Mouse (Mus musculus): ENCODE results near the gene Scrn1.

Scrn1 gene

DNA sequence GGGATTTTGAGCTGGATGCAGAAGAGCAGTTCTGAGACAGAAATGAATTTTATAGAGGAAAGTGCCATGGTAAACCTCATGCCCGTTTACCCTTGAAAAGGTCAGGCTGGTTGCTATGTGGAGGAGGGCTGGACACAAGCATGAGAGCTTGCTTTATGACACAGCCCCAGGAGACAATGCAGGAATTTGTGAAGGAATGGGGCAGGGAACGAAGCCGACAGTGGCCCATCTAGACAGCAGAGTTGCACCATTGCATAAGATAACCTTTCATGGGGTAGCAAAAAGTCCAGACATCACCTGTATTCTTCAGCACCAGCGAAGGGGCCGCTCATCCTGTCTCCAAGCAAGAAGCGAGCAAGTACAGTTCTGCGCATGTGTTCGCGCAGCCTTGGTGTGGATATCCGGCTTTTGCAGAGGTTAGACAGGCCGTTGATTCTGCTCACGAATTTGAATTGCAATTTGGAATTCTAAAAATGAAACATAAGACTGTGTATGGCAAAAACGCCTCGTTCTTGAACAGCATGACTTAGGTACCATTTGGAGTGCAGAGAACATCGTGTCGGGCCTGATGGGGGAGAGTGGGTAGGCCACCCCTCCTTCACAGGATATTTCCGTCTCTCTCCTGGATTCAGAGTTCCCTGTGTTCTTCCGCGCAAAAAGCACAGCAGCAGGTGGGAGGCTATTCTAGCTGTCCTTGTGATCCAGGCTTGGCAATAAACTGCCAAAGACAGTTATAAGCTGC lies 90.2 kb downstream of the Scrn1 start:
- no peak for DNase-seq (ENCODE audit: low spot score in 2 of 2)

DNA sequence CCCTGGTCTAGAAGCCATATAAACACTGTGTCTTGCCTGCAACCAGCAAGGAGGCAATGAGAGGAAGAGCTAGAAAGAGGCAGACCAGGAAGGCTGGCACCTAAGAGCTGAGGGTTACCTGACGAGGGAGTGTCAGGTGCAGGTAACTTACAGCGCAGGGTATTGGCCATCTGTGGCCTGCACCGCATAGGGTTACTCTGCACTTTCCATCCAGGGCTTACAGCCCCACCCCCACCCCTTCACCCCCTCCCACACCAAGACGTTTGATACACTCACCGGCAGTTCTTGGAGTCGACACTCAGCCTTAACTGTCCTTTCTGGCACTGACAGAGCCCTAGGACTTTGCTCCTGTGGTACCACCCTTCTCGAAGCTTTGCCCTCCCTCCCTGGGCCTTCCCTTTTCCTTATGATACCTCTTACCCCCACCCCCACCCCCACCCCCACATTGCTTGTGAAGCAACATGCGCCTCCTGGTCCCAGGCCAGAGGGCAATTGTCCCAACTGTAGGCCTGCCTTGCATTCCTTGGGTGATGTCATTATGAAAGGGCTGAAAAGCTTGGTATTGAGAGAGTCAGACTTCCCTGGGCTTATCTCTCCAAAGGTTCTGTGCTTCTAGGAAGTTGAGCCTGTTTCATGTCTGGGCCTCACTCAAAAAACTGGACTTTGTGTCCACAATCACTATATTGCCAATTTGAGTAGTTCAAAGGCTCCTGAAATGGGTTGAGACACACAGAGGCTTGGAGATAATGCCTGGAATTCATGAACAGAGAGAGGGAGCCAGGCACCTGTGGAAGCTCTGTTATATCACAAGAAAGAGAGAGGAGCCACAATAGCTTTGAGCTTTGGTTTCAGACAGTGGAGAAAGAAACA lies 93.2 kb downstream of the Scrn1 start:
- DNase-seq (ENCODE audit: low spot score in 2 of 2), result no peak

DNA sequence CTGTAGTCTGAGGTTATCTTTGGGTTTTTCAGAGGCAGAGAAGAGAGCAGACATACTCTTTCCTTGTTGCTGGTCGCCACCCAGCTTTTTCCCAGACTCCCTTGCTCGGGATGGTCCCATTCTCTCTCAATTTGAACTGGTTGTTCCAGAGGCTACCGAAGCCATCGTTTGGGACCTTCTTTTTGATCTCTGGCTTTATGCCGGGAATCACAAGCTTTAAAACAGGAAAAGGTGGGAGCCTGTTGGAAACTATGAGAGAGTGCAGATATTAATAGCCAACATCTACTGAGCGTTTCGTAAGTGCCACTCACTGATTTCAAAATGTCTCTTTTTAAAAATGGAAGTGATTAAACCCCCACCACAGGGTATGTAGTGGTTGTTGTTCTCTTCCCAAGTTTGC lies 94.4 kb downstream of the Scrn1 start:
- no peak for DNase-seq (ENCODE audit: low spot score in 2 of 2)

DNA sequence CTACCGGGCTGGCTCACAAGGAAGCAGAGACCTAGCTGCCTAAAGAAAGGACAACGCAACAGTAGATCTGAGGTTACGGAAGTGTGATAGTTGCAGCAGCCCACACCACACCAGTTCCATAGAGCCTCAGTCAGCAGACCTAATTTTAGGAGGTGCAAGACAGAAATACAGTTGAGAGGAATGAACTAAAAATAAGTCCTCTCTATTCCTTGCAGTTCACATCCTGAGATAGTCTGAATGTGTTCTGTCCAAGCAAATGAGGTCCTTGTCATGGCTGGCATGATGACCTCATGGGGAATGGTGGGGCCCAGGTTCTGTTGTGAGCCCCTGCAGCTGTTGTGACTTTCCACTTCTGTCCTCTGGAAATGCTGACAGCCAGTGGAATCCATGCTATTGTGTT lies 98.9 kb downstream of the Scrn1 start:
- no peak for DNase-seq (ENCODE audit: low spot score in 2 of 2)

DNA sequence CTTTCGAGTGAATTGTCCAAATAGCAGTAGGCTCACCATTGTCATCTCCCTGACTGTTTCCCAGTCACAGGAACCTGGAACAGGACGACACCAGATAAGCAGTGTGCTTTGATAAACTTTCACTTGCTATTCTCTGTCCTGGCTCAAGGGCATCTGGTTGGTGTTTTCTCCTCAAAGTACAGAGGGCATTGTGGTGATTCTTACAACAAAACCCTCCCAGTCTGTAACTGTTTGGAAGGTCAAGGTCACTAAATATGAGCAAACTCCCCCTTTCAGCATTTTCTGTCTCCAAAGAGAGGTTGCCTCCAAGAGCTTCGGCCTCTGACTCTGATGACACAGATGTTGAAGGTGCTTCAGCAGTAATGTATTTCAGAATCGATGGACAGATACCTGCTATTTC lies 101.4 kb downstream of the Scrn1 start:
- no peak for DNase-seq (ENCODE audit: low spot score in 2 of 2)

DNA sequence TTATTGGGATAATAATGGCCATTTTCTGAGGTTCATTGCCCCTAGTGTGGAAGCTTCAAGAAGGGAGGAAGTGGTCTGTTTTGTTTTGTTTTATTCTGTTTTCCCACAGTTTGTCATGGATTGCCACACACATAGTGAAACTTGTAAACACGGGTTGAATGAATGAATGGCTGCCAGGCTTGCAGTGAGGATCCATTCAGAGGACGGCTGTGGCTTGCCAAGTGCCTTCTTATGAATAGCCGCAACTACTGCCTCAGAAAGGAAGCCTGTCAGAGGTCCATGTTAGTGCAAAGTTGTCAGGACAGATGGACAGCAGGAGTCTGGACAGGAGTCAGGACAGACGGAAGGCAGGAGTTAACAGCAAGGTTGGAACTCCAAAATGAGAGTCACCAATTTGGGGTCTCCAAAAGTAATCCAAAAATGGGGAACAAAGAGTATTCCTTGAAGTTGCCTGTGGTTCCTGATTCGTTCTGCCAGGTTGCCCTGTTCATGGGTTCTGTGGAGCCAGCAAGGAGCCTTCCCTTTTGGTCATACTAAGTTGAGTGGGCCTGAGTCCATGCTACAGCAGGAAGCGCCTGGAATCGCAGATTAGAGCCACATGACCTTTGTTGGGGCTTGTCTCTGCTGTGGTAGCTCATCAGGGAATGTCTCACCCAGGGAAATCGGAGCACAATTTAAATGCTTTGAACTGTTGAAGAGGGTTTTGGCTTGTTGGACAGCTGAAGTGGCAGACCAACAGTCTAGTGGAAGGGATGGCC lies 102.4 kb downstream of the Scrn1 start:
- DNase-seq (ENCODE audit: low spot score in 2 of 2), result no peak

DNA sequence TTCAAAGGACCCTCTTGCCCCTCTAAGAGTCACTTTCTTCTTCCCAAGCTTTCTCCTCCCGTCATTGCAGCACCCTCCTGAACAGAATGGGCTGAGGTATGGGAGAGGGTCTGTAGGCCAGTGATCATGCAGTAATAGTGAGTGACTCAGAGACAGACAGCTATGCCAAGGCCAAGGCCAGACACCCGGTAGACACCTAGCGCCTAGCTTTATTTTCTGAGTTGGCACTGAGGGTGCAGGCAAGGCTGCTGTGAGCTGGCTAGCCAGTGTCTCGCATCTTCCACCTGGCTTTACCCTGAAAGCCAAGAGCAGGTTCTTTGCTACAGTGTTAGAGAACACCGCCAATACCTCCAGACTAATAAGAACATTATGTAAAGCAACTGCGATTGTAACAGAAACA lies 103.5 kb downstream of the Scrn1 start:
- DNase-seq (ENCODE audit: low spot score in 2 of 2), result no peak

DNA sequence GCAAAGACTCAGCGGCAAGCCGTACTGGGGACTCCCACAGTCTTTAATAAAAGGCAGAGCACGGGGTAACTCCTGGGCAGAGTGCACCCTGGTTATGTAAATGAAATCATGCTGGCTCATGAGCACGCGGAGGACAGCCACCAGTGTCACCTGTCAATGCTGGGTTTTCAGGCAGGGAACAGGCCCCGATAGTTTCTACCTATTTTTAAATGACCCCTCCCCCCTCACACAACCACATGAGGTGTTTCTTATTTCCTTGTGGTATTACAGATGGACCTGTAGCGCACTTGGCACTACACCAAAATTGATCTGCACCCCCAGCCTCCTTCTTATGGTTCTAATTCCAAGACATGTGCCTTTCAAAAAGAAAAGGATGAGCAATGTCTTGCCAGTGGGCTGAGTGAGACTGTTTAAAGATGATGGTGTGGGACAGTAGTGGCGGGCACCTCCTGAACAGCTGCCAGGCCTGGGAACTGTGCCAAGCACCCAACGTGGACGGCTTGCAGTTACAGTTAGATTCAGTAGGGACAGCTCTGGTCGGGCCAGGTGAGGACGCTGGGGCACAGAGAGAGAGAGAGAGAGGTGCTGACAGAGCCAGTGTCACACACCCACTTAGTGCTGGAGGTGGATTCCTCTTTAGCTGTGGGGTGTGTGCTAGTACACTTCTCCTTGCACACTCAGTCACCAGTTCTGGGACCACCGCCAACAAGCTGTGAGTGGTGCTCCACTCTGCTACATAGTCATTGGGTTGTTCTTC lies 105.2 kb downstream of the Scrn1 start:
- no peak for DNase-seq (ENCODE audit: low spot score in 2 of 2)

DNA sequence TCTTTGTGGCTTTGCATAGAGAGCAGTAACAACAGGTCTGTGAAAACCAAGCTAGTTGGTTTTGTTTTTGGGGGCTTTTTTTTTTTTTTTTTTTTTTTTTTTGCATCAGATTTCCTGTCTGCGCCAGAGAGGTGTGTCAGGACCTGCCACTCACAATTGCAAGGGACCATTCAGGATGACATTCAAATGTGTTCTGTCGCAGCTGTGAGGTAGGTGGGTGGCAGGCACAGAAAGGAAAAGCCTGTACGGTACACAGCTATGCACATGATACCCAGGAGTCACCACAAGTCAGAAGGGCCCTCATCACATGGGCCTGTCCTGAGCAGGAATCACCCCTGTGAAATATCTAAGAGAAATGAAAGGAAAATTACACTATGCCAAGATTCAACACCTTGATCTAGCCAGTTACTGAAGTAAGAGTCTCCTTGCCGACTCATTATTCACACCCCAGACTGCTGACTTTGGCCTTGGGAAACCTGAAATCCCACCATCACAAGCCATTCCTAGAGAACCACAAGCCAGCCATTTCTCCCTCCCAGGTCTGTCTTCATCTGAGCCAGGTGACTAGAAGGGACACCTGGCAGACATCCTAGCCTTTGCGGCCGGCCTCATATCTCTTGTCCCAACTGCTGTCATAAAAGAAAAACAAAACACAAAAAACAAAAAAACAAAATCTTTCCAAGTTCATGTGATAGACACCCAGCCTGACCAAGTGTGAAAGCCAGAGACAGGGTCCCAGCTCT lies 105.9 kb downstream of the Scrn1 start:
- DNase-seq (ENCODE audit: low spot score in 2 of 2), result no peak

DNA sequence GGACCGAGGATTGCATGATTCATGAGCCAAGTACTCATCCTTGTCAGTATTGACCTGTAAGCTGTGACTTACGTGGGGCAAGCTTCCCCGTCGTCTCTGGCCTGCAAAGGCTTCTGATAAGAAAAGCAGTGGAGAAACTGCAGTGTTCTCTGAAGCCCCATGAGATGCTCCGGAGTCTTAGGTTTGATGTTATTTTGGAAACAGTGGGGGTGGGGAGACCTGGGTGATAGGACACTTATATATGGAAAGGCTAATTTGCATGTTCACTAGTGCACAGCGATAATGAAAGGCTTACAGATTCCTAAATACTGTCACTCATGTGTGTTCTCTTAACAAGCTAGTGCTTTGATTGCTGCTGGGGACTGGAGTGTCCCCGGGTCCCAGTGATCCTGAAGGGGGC lies 106.6 kb downstream of the Scrn1 start:
- DNase-seq (ENCODE audit: low spot score in 2 of 2), result no peak
